Mouse (Mus musculus): ENCODE results near the gene Cstf3.

- TF ChIP-seq CTCF (IDR thresholded peaks at IDR 0.05 in 2 of 3, conservative IDR thresholded peaks at IDR 0.05 in 1 of 3; ENCODE audit: control insufficient read depth in 1 of 3, insufficient read depth in 1 of 3, low read depth in 2 of 3, low read length in 3 of 3, poor library complexity in 1 of 3, severe bottlenecking in 1 of 3) (no peak), USF1 (IDR thresholded peaks at IDR 0.05; ENCODE audit: low read depth, low read length) (no peak), POLR2A (IDR thresholded peaks at IDR 0.05; ENCODE audit: control insufficient read depth in 1 of 2, insufficient read depth in 1 of 2, low read depth in 1 of 2, low read length in 2 of 2, poor library complexity in 1 of 2) (no peak), ELF1 (IDR thresholded peaks at IDR 0.05; ENCODE audit: low read depth, low read length) (no peak), GATA1 (IDR thresholded peaks at IDR 0.05; ENCODE audit: low read depth, low read length) (no peak), JUND (IDR thresholded peaks at IDR 0.05; ENCODE audit: low read depth, low read length) (no peak), RAD21 (IDR thresholded peaks at IDR 0.05; ENCODE audit: low read depth, low read length) (no peak), ETS1 (IDR thresholded peaks at IDR 0.05; ENCODE audit: low read depth, low read length) (no peak), SIN3A (IDR thresholded peaks at IDR 0.05; ENCODE audit: low read length) (no peak), ZKSCAN1 (IDR thresholded peaks at IDR 0.05; ENCODE audit: low read depth, low read length) (no peak), CHD2 (IDR thresholded peaks at IDR 0.05; ENCODE audit: low read length) (no peak)
Observed at GRCm38 (mm10) chr2:104671724-104672123, 81.4 kb downstream of the Cstf3 start.

All from MEL (cell line).